Mouse (Mus musculus): Measurements from ENCODE around the gene Slc7a11.

DNA sequence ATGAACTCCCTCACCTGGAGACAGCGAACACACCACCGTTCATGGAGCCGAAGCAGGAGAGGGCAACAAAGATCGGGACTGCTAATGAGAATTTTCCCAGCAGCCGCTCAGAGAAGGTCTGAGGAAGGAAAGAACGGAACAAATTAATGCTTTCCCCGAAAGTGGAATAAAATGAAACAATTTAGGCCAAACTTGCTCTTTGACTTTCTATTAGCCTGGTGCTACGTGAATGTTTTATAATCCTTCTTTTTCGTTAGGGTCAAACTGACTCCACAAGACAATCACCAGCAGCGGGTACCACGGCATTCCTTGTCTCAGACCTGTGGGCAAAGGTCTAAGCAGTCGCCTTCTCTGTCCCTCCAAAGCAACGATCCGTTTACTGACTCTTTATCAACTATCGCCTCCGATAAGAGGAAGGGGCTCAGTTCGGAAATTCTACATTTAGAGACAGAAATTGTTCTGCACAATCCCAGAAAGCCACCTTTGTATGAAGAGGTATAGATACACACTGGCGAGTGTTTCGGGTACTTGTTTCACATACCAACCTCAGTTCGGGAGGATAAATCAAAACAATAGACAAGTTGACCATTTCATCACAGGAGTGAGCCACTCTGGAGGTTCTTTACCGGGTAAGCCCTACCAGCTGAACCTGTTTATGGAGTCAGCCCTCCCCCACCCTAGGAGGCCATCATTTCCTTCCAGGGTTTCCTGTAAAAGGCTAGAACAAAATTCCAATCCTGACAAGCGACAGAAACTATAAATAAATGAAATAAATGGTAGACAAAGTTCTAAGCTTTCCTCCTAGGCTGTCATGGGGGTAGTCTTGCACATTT, 61.3 kb downstream of the Slc7a11 start:
- TF ChIP-seq POLR2A (IDR thresholded peaks at IDR 0.05; ENCODE audit: borderline replicate concordance, extremely low read depth, low read depth, low read length) (no peak), CTCF (IDR thresholded peaks at IDR 0.05; ENCODE audit: insufficient read depth, low read length) (no peak)
